Mouse (Mus musculus) intestine, postnatal 0 days (tissue): ENCODE data around the gene Gm10260. TPM values are rescaled to one million over a fixed set of nuclear protein-coding genes. Genes with fewer than 3 reads are reported as not detected.

Source experiments
- ATAC-seq: fragments of 200-750 bp; cut with Nextera tagmentation; 2 replicates; pipeline ENCODE4 v1.8.0; 2017; ENCODE audit warnings: mild to moderate bottlenecking, moderate TSS enrichment, moderate library complexity
- H3K27ac ChIP-seq: fragments of 300-500 bp; sonication (generic); 2 replicates; pipeline ENCODE4 v1.5.1; 2014; ENCODE audit warnings: mild to moderate bottlenecking, low read depth, low read length, moderate library complexity
- H3K27me3 ChIP-seq: fragments of 300-500 bp; sonication (generic); replicated peaks from 2 replicates; pipeline ENCODE4 v1.6.1; 2014; ENCODE audit warnings: low read length, mixed read lengths; ENCODE audit not compliant: control insufficient read depth, insufficient read depth
- H3K36me3 ChIP-seq: fragments of 300-500 bp; sonication (generic); 2 replicates; pipeline ENCODE4 v1.6.1; 2014; ENCODE audit warnings: mild to moderate bottlenecking, moderate library complexity; ENCODE audit not compliant: control insufficient read depth, insufficient read depth
- H3K4me1 ChIP-seq: fragments of 300-500 bp; sonication (generic); replicated peaks from 2 replicates; pipeline ENCODE4 v1.6.1; 2014; ENCODE audit warnings: antibody characterized with exemption, low read length, mixed read lengths; ENCODE audit not compliant: control insufficient read depth, insufficient read depth
- H3K4me2 ChIP-seq: fragments of 300-500 bp; sonication (generic); replicated peaks from 2 replicates; pipeline ENCODE4 v1.6.1; 2014; ENCODE audit warnings: low read depth, mild to moderate bottlenecking, moderate library complexity
- H3K4me3 ChIP-seq: fragments of 300-500 bp; sonication (generic); 2 replicates; pipeline ENCODE4 v1.5.1; 2014; ENCODE audit warnings: low read depth, low read length
- H3K9ac ChIP-seq: fragments of 300-500 bp; sonication (generic); 2 replicates; pipeline ENCODE4 v1.6.1; 2014; ENCODE audit warnings: mild to moderate bottlenecking, low read depth, low read length
- H3K9me3 ChIP-seq: fragments of 300-500 bp; sonication (generic); 2 replicates; pipeline ENCODE4 v1.6.1; 2016; ENCODE audit warnings: mixed run types; ENCODE audit not compliant: control insufficient read depth
- CTCF ChIP-seq: sonication (generic); IDR thresholded peaks from 2 replicates; pipeline ENCODE4 v1.5.1; 2016; ENCODE audit warnings: low read depth, mild to moderate bottlenecking, control low read depth, antibody characterized with exemption, moderate library complexity
- whole genome bisulfite sequencing: fragments of 180-500 bp; shearing (Covaris S2); extraction: QIAGEN DNeasy Blood & Tissue Kit; methylation state at CpG from one replicate; pipeline ENCODE4 v1.1.7; 2014; 5-methylcytosine and 5-hydroxymethylcytosine counted together
- polyA plus RNA-seq: library from polyadenylated mRNA; unstranded; fragments of >200 nt; fragmentation: Nextera tagmentation; extraction: Ambion mirVana; gene quantifications from 2 replicates; pipeline ENCODE4 v1.2.1, GENCODE M21; 2015

Gene Gm10260
- polyA plus RNA-seq, 1 experiment from 2014 or later, result 4.3 TPM

DNA sequence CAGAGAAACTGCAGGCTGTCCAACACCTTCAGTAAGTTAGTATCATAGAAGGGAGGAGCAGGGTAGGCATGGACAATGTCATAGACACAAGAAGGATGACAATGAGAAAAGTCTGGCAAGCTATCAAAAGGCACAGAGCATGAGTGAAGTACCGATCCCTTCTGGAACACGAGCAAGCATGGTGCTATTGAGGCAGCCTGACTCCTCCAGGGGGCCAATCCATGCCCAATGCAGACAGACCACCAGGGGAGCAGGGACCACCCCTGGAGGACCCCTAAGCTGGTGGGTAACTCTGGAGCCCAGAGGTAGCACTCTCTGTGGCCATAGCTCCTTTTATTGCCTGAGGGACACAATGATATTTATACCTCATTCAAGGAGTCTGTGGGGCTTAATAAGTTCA lies 20.1 kb upstream of the Gm10260 start:
- 63% methylated on average over 2 of the region's 2 CpGs for WGBS
- TF ChIP-seq CTCF, result no peak

GRCm38 (mm10) chr13:97779657-97780445 lies 19.4 kb upstream of the Gm10260 start:
- Histone ChIP-seq H3K9ac (no peak overlapping the region), H3K36me3 (no peaks in the 10 kb centered on the region), H3K4me3 (no peak overlapping the region), H3K4me1 (no peaks in the 10 kb centered on the region), H3K4me2 (no peak overlapping the region), H3K27ac (no peak overlapping the region), H3K9me3 (no peaks in the 10 kb centered on the region), H3K27me3 (no peaks in the 10 kb centered on the region)
- ATAC-seq, result no peak
- no peak for TF ChIP-seq CTCF
- 65% methylated on average over 8 of the region's 8 CpGs for WGBS

More for the DNA sequence above, 20.1 kb upstream of the Gm10260 start:
- ATAC-seq, result no peak
- no peak overlapping the region for H3K4me2 ChIP-seq
- no peak overlapping the region for H3K27ac ChIP-seq
- no peaks in the 10 kb centered on the region for H3K4me1 ChIP-seq
- no peak overlapping the region for H3K4me3 ChIP-seq
- no peak overlapping the region for H3K9ac ChIP-seq
- H3K9me3 ChIP-seq, result no peaks in the 10 kb centered on the region
- no peaks in the 10 kb centered on the region for H3K36me3 ChIP-seq
- H3K27me3 ChIP-seq, result no peaks in the 10 kb centered on the region

DNA sequence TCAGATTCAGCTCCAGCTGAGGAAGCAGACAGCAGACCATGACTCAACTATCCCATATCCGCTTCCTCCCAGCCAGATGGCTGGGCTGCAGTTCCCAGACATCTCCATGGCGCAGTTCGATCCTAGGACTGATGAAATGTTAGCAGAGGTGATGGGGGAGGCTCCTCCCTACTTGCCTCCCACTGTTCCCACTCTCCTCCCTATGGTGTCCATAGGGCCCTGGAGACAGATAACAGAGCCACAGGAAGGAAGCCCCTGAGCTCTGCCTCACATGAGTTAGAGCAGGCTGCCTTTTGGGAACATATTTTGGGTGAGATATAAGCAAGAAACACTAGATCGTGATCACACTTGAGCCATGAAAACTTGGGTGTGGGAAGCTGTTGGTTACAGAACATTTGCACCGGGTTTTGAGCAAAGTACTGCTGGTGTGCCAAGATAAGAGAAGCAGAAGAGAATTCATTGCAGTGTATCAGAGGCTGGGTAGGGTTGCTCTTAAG lies 18.3 kb upstream of the Gm10260 start:
- Histone ChIP-seq H3K9me3 (no peaks in the 10 kb centered on the region), H3K36me3 (no peaks in the 10 kb centered on the region), H3K9ac (no peak overlapping the region), H3K27me3 (no peaks in the 10 kb centered on the region), H3K4me1 (no peaks in the 10 kb centered on the region), H3K27ac (no peak overlapping the region), H3K4me2 (no peak overlapping the region), H3K4me3 (no peak overlapping the region)
- 76% methylated on average over 5 of the region's 5 CpGs for WGBS
- no peak for ATAC-seq
- TF ChIP-seq CTCF, result no peak

DNA sequence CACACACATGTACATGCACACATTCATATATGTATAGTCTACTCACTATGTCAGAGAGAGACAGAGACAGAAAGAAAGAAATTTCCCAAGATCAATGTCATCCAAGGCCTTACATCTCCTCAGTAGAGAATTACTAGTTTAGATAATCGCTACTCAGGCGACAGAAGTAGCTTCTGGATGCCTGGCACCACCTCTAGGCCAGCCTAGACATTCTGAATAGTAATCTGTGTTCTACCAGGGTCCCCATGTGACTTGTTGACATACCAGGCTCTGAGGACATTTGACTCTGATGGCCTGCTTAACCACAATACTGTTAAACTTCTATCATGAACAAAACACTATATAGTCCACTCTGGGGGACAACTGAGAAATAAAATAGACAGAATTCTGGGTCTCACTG lies 17.2 kb upstream of the Gm10260 start:
- no peaks in the 10 kb centered on the region for H3K4me1 ChIP-seq
- H3K36me3 ChIP-seq, result no peaks in the 10 kb centered on the region
- no peak overlapping the region for H3K27ac ChIP-seq
- H3K9me3 ChIP-seq, result no peaks in the 10 kb centered on the region
- H3K9ac ChIP-seq, result no peak overlapping the region
- H3K27me3 ChIP-seq, result no peaks in the 10 kb centered on the region
- 87% methylated on average over 2 of the region's 2 CpGs for WGBS
- H3K4me3 ChIP-seq, result no peak overlapping the region
- no peak for ATAC-seq
- H3K4me2 ChIP-seq, result no peak overlapping the region
- TF ChIP-seq CTCF, result no peak

DNA sequence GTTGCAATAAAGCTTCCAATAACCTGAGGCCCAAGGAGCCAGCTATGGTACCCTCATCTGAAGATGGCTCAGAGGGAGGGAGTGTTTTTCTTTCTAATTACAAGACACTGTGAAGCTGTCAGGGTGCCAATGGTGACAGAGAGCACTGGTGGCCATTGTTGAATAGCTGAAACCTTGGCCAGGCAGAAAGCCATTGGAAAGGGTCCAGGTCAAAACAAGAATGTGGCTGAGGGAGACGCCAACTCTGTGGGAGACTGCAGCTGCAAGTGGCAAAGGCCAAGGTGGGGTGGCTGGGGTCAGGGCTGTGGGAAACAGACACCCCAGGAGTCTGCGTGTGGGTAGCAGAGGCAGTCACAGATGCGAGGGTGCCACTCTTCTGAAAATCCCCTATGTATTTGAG lies 16.3 kb upstream of the Gm10260 start:
- no peak overlapping the region for H3K4me3 ChIP-seq
- 66% methylated on average over 3 of the region's 3 CpGs for WGBS
- no peak for ATAC-seq
- no peak overlapping the region for H3K27ac ChIP-seq
- no peak overlapping the region for H3K4me2 ChIP-seq
- no peak overlapping the region for H3K9ac ChIP-seq
- TF ChIP-seq CTCF, result no peak
- H3K36me3 ChIP-seq, result no peaks in the 10 kb centered on the region
- H3K9me3 ChIP-seq, result no peaks in the 10 kb centered on the region
- H3K4me1 ChIP-seq, result no peaks in the 10 kb centered on the region
- H3K27me3 ChIP-seq, result no peaks in the 10 kb centered on the region

GRCm38 (mm10) chr13:97775907-97776306 lies 15.5 kb upstream of the Gm10260 start:
- 90% methylated on average over 8 of the region's 8 CpGs for WGBS
- no peaks in the 10 kb centered on the region for H3K27me3 ChIP-seq
- H3K4me3 ChIP-seq, result no peak overlapping the region
- H3K9ac ChIP-seq, result no peak overlapping the region
- H3K4me2 ChIP-seq, result no peak overlapping the region
- TF ChIP-seq CTCF, result no peak
- ATAC-seq, result no peak
- no peaks in the 10 kb centered on the region for H3K4me1 ChIP-seq
- no peaks in the 10 kb centered on the region for H3K36me3 ChIP-seq
- H3K9me3 ChIP-seq, result no peaks in the 10 kb centered on the region
- no peak overlapping the region for H3K27ac ChIP-seq
